Mouse (Mus musculus): ENCODE results near the gene Ttc25. TPM values are rescaled to one million over a fixed set of nuclear protein-coding genes. Genes with fewer than 3 reads are reported as not detected.

The Ttc25 gene
- polyA plus RNA-seq, 1 experiment from 2014 or later: 0.17 TPM

DNA sequence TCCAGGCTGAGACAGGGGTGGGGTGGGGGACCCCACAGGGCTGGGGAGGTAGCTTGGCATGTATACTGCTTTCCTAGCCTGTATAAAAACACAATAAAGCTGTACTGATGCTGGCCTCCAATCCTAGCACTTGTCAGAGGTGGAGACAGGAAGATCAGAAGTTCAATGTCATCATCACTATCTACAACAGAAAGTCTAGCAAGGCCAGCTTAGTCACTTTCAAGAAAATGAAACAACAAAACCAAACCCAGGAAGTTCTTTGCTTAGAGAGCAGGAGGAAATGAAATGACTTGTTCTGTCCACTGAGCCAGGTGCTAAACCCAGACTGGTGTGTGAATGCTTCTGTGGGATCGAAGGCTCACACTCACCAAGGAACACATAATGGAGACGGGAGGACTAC, 43.1 kb downstream of the Ttc25 start:
- H3K9ac ChIP-seq (ENCODE audit: low read length): no peak overlapping the region
- no peaks in the 10 kb centered on the region for H3K27me3 ChIP-seq (ENCODE audit: control insufficient read depth, insufficient read depth, low read length)
- H3K4me2 ChIP-seq (replicated peaks; ENCODE audit: low read depth): no peak overlapping the region
- DNase-seq (ENCODE audit: low spot score): no peak
- TF ChIP-seq CTCF (IDR thresholded peaks at IDR 0.05; ENCODE audit: low read depth) (no peak), EP300 (optimal IDR thresholded peaks at IDR 0.05) (no peak)
- no peaks in the 10 kb centered on the region for H3K9me3 ChIP-seq (ENCODE audit: control insufficient read depth, low read length)
- peak overlapping the region; percentile 61; the same call in 1 of the 2 replicates for H3K27ac ChIP-seq (replicated peaks)
- peaks cover 44% of the 10 kb centered on the region for H3K36me3 ChIP-seq (ENCODE audit: control insufficient read depth, insufficient read depth, low read length)
- ATAC-seq (ENCODE audit: low FRiP score, low TSS enrichment): 0 out of 2 replicates have a peak, but pooled peaks have one; percentile 33
- no peaks in the 10 kb centered on the region for H3K4me1 ChIP-seq (replicated peaks; ENCODE audit: control insufficient read depth, insufficient read depth)
- 85% methylated on average over 2 of the region's 2 CpGs for WGBS
- H3K4me3 ChIP-seq (ENCODE audit: low read depth, low read length): no peak overlapping the region

DNA sequence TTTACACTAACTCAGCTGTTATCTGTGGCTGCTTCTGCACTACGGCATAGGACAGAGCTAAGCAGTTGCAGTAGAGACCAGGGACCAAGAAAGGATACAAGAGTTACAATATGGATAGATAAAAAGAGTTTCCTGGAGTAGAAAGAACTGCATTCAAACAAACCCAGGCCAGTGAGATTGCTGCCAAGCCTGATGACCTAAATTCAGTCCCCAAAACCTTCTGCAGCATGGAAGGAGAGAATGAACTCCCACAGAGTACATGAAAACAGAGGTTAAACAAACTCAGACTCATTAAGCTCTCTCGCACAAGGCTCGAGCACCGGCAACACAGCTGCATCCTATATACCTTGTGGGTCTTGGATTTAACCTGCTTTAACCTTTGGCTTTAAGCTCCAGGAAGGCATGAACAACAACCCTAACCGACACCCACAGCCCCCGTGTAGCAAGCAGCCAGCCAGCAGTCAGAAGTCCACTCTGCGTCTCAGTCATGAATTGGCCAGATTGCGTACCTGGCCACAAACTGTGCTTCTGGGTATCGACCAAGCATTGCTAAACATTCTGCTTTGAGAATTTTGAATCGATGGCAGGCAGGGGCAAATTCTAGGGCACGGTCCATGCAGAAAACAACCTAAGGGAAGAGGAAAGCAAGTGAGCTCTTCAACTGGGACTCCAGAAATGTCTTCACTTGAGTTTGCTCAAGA, 47.1 kb downstream of the Ttc25 start:
- ATAC-seq (ENCODE audit: low FRiP score, low TSS enrichment): no peak
- no peak overlapping the region for H3K27ac ChIP-seq (replicated peaks)
- H3K4me3 ChIP-seq (ENCODE audit: low read depth, low read length): no peak overlapping the region
- no peak overlapping the region for H3K4me2 ChIP-seq (replicated peaks; ENCODE audit: low read depth)
- H3K4me1 ChIP-seq (replicated peaks; ENCODE audit: control insufficient read depth, insufficient read depth): no peaks in the 10 kb centered on the region
- 89% methylated on average over 11 of the region's 11 CpGs for WGBS
- H3K27me3 ChIP-seq (ENCODE audit: control insufficient read depth, insufficient read depth, low read length): no peaks in the 10 kb centered on the region
- H3K9ac ChIP-seq (ENCODE audit: low read length): no peak overlapping the region
- TF ChIP-seq EP300 (optimal IDR thresholded peaks at IDR 0.05) (no peak), CTCF (IDR thresholded peaks at IDR 0.05; ENCODE audit: low read depth) (no peak)
- DNase-seq (ENCODE audit: low spot score): no peak
- no peaks in the 10 kb centered on the region for H3K9me3 ChIP-seq (ENCODE audit: control insufficient read depth, low read length)
- peaks cover 28% of the 10 kb centered on the region for H3K36me3 ChIP-seq (ENCODE audit: control insufficient read depth, insufficient read depth, low read length)

- TF ChIP-seq EP300 (optimal IDR thresholded peaks at IDR 0.05): no peak
- no peak for TF ChIP-seq CTCF (IDR thresholded peaks at IDR 0.05; ENCODE audit: low read depth)
- 68% methylated on average over 7 of the region's 7 CpGs for WGBS
Measured at GRCm38 (mm10) chr11:100594608-100595007, 49.2 kb downstream of the Ttc25 start.

GRCm38 (mm10) chr11:100595533-100595932, 50.1 kb downstream of the Ttc25 start:
- no peak overlapping the region for H3K4me3 ChIP-seq (ENCODE audit: low read depth, low read length)
- ATAC-seq (ENCODE audit: low FRiP score, low TSS enrichment) (no peak), DNase-seq (ENCODE audit: low spot score) (no peak)
- 70% methylated on average over 4 of the region's 4 CpGs for WGBS
- no peak for TF ChIP-seq EP300 (optimal IDR thresholded peaks at IDR 0.05)
- TF ChIP-seq CTCF (IDR thresholded peaks at IDR 0.05; ENCODE audit: low read depth): no peak
- no peak overlapping the region for H3K27ac ChIP-seq (replicated peaks)
- no peak overlapping the region for H3K4me2 ChIP-seq (replicated peaks; ENCODE audit: low read depth)
- no peak overlapping the region for H3K9ac ChIP-seq (ENCODE audit: low read length)
- H3K9me3 ChIP-seq (ENCODE audit: control insufficient read depth, low read length): no peaks in the 10 kb centered on the region
- no peaks in the 10 kb centered on the region for H3K27me3 ChIP-seq (ENCODE audit: control insufficient read depth, insufficient read depth, low read length)
- no peaks in the 10 kb centered on the region for H3K4me1 ChIP-seq (replicated peaks; ENCODE audit: control insufficient read depth, insufficient read depth)
- peaks cover 36% of the 10 kb centered on the region for H3K36me3 ChIP-seq (ENCODE audit: control insufficient read depth, insufficient read depth, low read length)

More at GRCm38 (mm10) chr11:100594608-100595007, 49.2 kb downstream of the Ttc25 start:
- H3K4me2 ChIP-seq (replicated peaks; ENCODE audit: low read depth): no peak overlapping the region
- no peak overlapping the region for H3K4me3 ChIP-seq (ENCODE audit: low read depth, low read length)
- no peak overlapping the region for H3K27ac ChIP-seq (replicated peaks)
- peaks cover 38% of the 10 kb centered on the region for H3K36me3 ChIP-seq (ENCODE audit: control insufficient read depth, insufficient read depth, low read length)
- H3K9ac ChIP-seq (ENCODE audit: low read length): no peak overlapping the region
- no peaks in the 10 kb centered on the region for H3K27me3 ChIP-seq (ENCODE audit: control insufficient read depth, insufficient read depth, low read length)
- DNase-seq (ENCODE audit: low spot score) (no peak), ATAC-seq (ENCODE audit: low FRiP score, low TSS enrichment) (no peak)
- H3K4me1 ChIP-seq (replicated peaks; ENCODE audit: control insufficient read depth, insufficient read depth): no peaks in the 10 kb centered on the region
- H3K9me3 ChIP-seq (ENCODE audit: control insufficient read depth, low read length): no peaks in the 10 kb centered on the region

DNA sequence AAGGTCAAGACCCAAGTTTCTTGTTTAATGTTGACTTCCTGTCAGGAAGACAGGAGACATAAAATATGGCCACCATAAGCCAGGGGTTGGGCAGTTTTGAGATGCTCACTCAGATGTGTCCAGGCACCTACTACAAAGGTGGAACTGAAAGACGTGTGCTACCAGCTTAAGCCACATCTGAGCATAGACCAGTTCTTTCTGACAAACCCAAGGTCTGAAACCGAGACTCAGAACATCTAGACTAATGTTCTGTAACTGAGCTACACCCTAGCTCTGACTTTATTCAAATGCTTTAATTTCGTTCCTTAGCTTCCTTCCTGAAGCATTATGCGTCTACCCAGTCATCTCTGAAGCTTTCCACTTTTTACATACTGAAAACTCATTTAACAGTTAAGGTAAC, 52.7 kb downstream of the Ttc25 start:
- Histone ChIP-seq H3K27me3 (ENCODE audit: control insufficient read depth, insufficient read depth, low read length) (no peaks in the 10 kb centered on the region), H3K9me3 (ENCODE audit: control insufficient read depth, low read length) (no peaks in the 10 kb centered on the region), H3K9ac (ENCODE audit: low read length) (no peak overlapping the region), H3K4me2 (replicated peaks; ENCODE audit: low read depth) (no peak overlapping the region), H3K27ac (replicated peaks) (no peak overlapping the region), H3K4me3 (ENCODE audit: low read depth, low read length) (no peak overlapping the region), H3K36me3 (ENCODE audit: control insufficient read depth, insufficient read depth, low read length) (peaks cover 26% of the 10 kb centered on the region), H3K4me1 (replicated peaks; ENCODE audit: control insufficient read depth, insufficient read depth) (no peaks in the 10 kb centered on the region)
- 86% methylated on average over 4 of the region's 4 CpGs for WGBS
- no peak for DNase-seq (ENCODE audit: low spot score)
- TF ChIP-seq EP300 (optimal IDR thresholded peaks at IDR 0.05): no peak
- no peak for TF ChIP-seq CTCF (IDR thresholded peaks at IDR 0.05; ENCODE audit: low read depth)
- no peak for ATAC-seq (ENCODE audit: low FRiP score, low TSS enrichment)

DNA sequence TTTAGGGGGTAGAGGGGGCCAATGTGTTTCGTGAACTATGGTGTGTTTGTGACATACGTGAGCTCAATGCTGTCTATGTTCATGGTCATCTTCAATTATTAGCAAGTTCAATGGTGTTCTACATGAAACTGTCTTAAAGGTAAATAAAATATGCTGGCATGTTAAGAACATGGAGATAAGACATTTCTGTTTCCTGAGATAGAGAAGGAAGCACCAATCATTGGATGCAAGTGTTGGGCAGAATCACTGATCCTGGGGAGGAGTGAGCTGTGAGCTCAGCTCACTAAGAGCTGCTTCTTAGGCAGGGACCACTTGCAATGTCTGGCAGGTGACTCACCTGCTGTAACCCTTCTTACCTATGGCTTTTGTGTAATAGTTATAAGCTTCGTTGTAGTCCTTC, 56.0 kb downstream of the Ttc25 start:
- Histone ChIP-seq H3K4me3 (ENCODE audit: low read depth, low read length) (no peak overlapping the region), H3K4me1 (replicated peaks; ENCODE audit: control insufficient read depth, insufficient read depth) (0 out of 2 replicates have a peak, but pooled peaks cover 2% of the 10 kb centered on the region), H3K36me3 (ENCODE audit: control insufficient read depth, insufficient read depth, low read length) (peaks cover 17% of the 10 kb centered on the region), H3K9me3 (ENCODE audit: control insufficient read depth, low read length) (no peaks in the 10 kb centered on the region), H3K27ac (replicated peaks) (no peak overlapping the region), H3K27me3 (ENCODE audit: control insufficient read depth, insufficient read depth, low read length) (no peaks in the 10 kb centered on the region), H3K9ac (ENCODE audit: low read length) (no peak overlapping the region), H3K4me2 (replicated peaks; ENCODE audit: low read depth) (no peak overlapping the region)
- no peak for ATAC-seq (ENCODE audit: low FRiP score, low TSS enrichment)
- TF ChIP-seq CTCF (IDR thresholded peaks at IDR 0.05; ENCODE audit: low read depth) (no peak), EP300 (optimal IDR thresholded peaks at IDR 0.05) (no peak)
- DNase-seq (ENCODE audit: low spot score): no peak
- WGBS: 95% methylated on average over 3 of the region's 3 CpGs

Measured in stomach, postnatal 0 days (tissue).